Mouse (Mus musculus) neural tube, embryonic 10.5 days (tissue): ENCODE results near the gene Nfib.

ENCODE experiments used
- DNase-seq: peaks from one replicate; pipeline ENCODE4 v3.0.0-alpha.2; 2017; ENCODE audit warnings: low spot score; ENCODE audit errors: extremely low spot score

Gene Nfib

GRCm38 (mm10) chr4:82635118-82635517, 70.4 kb downstream of the Nfib start:
- DNase-seq: no peak

- DNase-seq: no peak
These were observed 71.2 kb downstream of the Nfib start for GRCm38 (mm10) chr4:82634365-82634764.

GRCm38 (mm10) chr4:82624285-82625045, 81.1 kb downstream of the Nfib start:
- DNase-seq: no peak

GRCm38 (mm10) chr4:82623835-82624234, 81.7 kb downstream of the Nfib start:
- no peak for DNase-seq

- DNase-seq: no peak
These were observed 82.4 kb downstream of the Nfib start for GRCm38 (mm10) chr4:82623081-82623538.

GRCm38 (mm10) chr4:82622321-82622836, 83.2 kb downstream of the Nfib start:
- DNase-seq: no peak

- no peak for DNase-seq
These were observed 86.0 kb downstream of the Nfib start for GRCm38 (mm10) chr4:82619539-82619941.

- no peak for DNase-seq
These were observed 86.5 kb downstream of the Nfib start for GRCm38 (mm10) chr4:82619003-82619402.

- peak; percentile 10 for DNase-seq
These were observed 88.3 kb downstream of the Nfib start for GRCm38 (mm10) chr4:82617257-82617656.

GRCm38 (mm10) chr4:82615712-82616111, 89.8 kb downstream of the Nfib start:
- no peak for DNase-seq

- DNase-seq: peak; percentile 39
These were observed 91.1 kb downstream of the Nfib start for GRCm38 (mm10) chr4:82614466-82614805.

GRCm38 (mm10) chr4:82613606-82614465, 91.7 kb downstream of the Nfib start:
- DNase-seq: peak; percentile 34

- DNase-seq: peak; percentile 9
These were observed 95.9 kb downstream of the Nfib start for GRCm38 (mm10) chr4:82609676-82610075.

GRCm38 (mm10) chr4:82608768-82609610, 96.6 kb downstream of the Nfib start:
- peak; percentile 14 for DNase-seq

GRCm38 (mm10) chr4:82607266-82607665, 98.3 kb downstream of the Nfib start:
- DNase-seq: no peak

GRCm38 (mm10) chr4:82606351-82606750, 99.2 kb downstream of the Nfib start:
- no peak for DNase-seq

- DNase-seq: peak; percentile 10
These were observed 100.3 kb downstream of the Nfib start for GRCm38 (mm10) chr4:82605034-82605784.

- DNase-seq: peak; percentile 11
These were observed 101.0 kb downstream of the Nfib start for GRCm38 (mm10) chr4:82604501-82604900.

- no peak for DNase-seq
These were observed 104.9 kb downstream of the Nfib start for GRCm38 (mm10) chr4:82600636-82601035.

- DNase-seq: no peak
These were observed 107.1 kb downstream of the Nfib start for GRCm38 (mm10) chr4:82598436-82598835.
